Mouse (Mus musculus) left cerebral cortex, postnatal 36 days (tissue): ENCODE measurements around the gene Ccdc78. TPM values are rescaled to one million over a fixed set of nuclear protein-coding genes. Genes with fewer than 3 reads are reported as not detected.

ENCODE experiments used
- DNase-seq, 2 experiments: peaks; one replicate each; pipeline ENCODE4 v3.0.0; 2021 to 2022; ENCODE audit warnings: low spot score in 2 of 2, mixed read lengths in 1 of 2
- intact Hi-C: fragments of 180-260 bp; cut with DNase I; formaldehyde crosslinking; loops from one replicate; pipeline ENCODE4 v1.15.1; 2025
- total RNA-seq, 2 experiments: library from RNA; stranded (reverse); gene quantifications; 2 replicates each; pipeline ENCODE4 v1.2.3; 2021

The Ccdc78 gene
- total RNA-seq, 2 experiments from 2014 or later: not detected

DNA sequence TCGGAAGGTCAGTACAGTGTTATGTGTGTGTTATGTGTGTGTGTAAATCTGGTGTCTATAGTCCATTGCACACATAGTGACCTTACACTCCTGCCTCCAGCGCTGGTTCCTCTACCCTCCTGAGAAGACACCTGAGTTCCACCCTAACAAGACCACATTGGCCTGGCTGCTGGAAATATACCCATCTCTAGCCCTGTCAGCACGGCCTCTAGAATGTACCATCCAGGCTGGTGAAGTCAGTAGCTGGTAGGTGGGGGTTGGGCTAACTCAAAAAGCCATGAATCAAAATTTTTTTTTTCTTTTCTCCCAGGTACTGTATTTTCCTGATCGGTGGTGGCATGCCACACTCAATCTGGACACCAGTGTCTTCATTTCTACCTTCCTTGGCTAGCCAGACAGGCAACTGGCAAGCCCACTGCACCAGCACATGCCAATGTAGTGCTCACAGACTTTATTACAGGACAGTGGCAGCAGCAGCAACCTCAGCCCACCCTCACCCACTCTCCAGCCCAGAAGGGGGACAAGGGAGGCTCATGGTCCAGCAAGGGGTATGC, 43.9 kb downstream of the Ccdc78 start:
- no peak for DNase-seq
- intact Hi-C loops: no loop called here

GRCm38 (mm10) chr17:25830806-25831431, 44.5 kb downstream of the Ccdc78 start:
- no peak for DNase-seq
- intact Hi-C loops: no loop called here

- no peak for DNase-seq
- intact Hi-C loops: no loop called here
These were observed 45.3 kb downstream of the Ccdc78 start for GRCm38 (mm10) chr17:25831451-25832281.

DNA sequence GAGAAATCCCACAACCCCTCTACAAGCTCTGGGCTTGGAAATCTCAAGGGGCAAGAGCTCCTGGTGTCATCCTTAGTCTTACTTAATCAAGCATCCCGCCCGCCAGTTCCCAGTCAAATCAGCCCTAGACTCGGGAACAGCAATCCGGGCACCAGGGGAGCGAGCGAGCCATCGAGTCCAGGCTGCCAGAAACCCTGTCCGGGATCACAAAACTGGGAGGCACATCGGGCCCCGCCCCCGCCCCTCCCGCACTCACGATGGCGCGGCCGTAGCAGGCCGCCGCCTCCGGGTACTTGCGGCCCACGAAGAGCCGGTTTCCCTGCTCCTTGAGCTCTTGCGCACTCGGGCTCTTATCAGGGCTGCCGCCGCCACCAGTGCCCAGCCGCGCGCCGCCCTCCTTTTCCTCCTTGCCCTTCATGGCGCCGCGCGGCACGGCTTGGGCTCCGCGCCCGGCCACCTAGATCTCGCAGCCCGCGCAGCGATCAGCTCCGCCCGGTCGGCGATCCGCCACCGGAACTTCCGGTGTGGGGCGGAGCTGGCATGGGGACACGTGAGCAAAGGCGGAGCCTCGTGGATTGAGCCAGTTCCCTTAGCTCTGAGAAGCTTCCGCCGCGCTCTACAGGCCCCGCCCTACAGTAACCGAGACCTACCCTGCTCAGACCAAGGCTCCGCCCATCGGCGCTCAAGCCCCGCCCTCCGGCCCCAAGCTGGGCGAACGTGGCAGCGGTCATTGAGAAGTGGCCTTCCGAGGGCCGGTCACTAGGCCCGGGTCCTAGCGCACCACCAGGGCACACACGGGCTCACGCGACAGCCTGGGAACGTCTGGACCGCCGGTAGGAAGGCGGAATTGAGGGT, 46.3 kb downstream of the Ccdc78 start:
- DNase-seq: peak; percentile 98
- intact Hi-C loops: no loop called here

GRCm38 (mm10) chr17:25833291-25833663, 46.9 kb downstream of the Ccdc78 start, which contains the start of gene Stub1:
Gene Stub1 (minus strand): TSS chr17:25833404.
- intact Hi-C loops: no loop called here
- peak; percentile 87 for DNase-seq

DNA sequence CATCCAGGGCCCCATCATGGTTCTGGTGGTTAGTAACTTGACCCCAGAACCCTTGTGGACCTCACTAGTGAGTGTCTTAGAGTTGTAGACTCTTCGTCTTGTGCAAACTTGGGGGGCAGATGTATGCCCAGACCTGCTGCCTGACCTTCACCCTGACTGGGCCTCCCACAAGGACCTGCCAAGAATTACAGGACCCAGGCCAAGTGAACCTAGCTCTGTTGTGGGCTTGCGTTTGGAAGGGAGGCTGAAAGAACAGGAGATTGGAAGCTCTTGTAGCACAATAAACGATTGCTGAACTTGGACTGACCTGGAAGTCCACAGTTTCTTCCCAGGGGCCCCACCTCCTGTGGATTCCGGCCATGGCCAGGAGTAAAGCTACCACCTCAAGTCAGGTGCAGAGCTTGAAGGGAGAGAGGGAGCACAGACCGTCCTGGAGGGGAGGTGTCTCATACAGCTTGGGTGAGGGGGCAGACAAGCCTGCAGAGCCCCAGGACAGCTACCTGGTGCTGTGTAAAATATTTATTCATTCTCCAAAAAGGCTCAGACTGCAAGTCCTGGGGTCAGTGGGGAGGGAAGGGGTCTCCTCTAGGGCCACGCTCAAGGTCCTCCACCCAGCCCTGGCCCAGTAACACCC, 47.7 kb downstream of the Ccdc78 start:
- no peak for DNase-seq
- intact Hi-C loops: no loop called here

GRCm38 (mm10) chr17:25834595-25835222, 48.3 kb downstream of the Ccdc78 start:
- DNase-seq: no peak
- intact Hi-C loops: no loop called here

- DNase-seq: no peak
- intact Hi-C loops: no loop called here
These were observed 48.9 kb downstream of the Ccdc78 start for GRCm38 (mm10) chr17:25835301-25835700.

- no peak for DNase-seq
These were observed 49.4 kb downstream of the Ccdc78 start for GRCm38 (mm10) chr17:25835816-25836215.

GRCm38 (mm10) chr17:25836397-25837075, 50.2 kb downstream of the Ccdc78 start:
- no peak for DNase-seq
- intact Hi-C loops: no loop called here

More at GRCm38 (mm10) chr17:25835816-25836215, 49.4 kb downstream of the Ccdc78 start:
- intact Hi-C loops: no loop called here

DNA sequence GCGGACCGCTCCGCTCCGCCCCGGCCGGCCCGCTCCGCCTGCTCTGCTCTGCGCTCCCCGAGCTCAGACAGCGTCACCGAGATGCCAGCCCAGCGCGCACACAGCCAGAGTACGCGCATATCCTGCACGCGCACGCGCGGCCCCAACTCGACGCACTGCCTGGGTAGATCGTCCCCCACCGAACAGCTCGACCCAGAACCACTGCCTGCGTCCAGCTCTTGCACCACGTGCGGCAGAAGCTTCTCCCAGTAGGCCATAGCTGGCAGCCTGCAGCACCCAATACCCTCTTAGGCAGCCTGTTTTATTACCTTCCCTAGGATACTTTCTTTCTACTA, 50.7 kb downstream of the Ccdc78 start, which contains the start of gene Rhbdl1:
Rhbdl1 (minus strand) TSS at position 220 of the 335 bp plus-strand sequence.
- intact Hi-C loops: no loop called here
- peak; percentile 86 to 87 for DNase-seq

GRCm38 (mm10) chr17:25837533-25837932, 51.2 kb downstream of the Ccdc78 start:
- no peak for DNase-seq

GRCm38 (mm10) chr17:25838904-25839303, 52.5 kb downstream of the Ccdc78 start:
- intact Hi-C loops: no loop called here
- DNase-seq: no peak

More at GRCm38 (mm10) chr17:25837533-25837932, 51.2 kb downstream of the Ccdc78 start:
- intact Hi-C loops: no loop called here

- no peak for DNase-seq
- intact Hi-C loops: no loop called here
These were observed 53.3 kb downstream of the Ccdc78 start for GRCm38 (mm10) chr17:25839455-25840235.
